Mouse (Mus musculus): ENCODE measurements around the gene Insig1.

Insig1 gene

GRCm38 (mm10) chr5:28070828-28071455, at the start of gene Insig1:
Insig1 (plus strand) TSS chr5:28071363.
- DNase-seq (ENCODE audit: low spot score), result peak; percentile 95

DNA sequence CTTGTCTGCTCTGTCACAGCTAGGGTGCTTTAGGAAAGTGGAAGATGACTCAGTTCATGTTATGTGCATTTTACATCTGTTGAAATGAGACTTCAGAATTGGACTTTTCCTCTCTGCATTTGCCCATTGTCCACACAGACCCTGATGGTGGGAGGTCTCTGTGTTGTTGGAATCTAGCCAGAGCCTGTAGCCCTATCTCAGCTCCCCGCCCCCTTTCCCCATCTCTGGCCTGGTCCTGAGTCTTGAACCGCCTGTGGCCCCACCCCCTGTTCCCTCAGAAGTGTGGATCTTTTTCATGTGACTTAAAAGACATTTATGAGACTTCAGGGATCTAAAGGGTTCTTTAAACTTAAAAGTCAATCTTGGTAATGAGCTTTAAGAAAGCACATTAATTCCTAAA, 47.7 kb upstream of the Insig1 start:
- DNase-seq (ENCODE audit: low spot score), result no peak

GRCm38 (mm10) chr5:28031577-28032236, 39.5 kb upstream of the Insig1 start:
- DNase-seq (ENCODE audit: low spot score), result no peak

- DNase-seq (ENCODE audit: low spot score), result no peak
These were observed 38.3 kb upstream of the Insig1 start for GRCm38 (mm10) chr5:28032866-28033265.

DNA sequence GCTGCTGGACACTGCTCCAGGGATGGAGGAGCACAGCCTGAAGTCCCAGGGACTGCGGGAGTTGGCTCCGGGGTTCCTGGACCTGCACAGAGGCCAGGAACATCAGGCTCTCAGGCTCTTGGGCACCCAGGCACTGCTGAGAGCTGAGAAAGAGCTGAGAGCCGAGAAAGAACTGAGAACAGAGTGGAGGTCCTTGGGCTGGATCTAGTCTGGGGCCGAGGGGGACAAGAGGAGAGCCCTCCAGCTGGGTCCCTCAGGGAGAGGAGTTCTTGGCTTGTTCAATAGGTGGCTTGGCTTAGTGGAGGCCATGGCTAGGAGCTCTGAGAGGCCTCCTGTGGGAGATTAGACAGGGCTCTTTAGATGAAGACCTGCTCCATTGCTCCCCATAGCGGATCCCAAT, 37.9 kb upstream of the Insig1 start:
- no peak for DNase-seq (ENCODE audit: low spot score)

DNA sequence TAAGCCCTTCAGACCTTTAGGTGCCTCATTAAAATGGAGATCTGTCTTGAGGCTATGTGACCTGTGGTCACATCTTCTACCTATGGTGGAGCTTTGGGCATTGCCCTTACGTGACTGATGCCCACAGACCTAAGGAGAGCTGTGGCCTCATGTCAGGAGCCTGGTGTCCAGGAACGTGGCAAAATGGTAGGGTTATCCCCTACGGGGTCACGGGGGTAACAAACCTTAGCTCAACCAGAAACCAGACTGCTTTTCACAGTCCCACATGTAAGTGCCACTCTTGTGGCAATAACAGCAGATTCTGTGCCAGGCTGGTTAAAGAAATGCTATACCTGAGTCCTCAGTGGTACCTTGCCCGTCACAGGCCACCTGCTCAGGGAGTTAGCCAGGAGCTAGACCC, 37.3 kb upstream of the Insig1 start:
- no peak for DNase-seq (ENCODE audit: low spot score)

DNA sequence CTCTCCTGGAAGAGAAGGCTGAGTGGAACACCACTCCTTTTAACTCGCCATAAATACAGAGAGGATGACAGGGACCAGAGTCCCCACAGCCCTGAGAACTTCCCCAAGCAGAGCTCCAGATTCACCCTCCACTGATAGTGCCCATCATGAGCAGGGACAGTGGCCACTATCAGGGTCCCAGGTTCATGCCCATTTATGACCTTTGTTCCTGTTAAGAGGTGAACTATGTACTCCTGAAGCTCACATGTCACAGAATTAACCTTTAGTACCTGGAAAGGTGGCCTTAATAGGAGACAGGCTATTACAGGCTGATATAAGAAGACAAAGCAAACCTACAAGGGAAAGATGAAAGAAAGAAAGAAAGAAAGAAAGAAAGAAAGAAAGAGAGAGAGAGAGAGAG, 35.2 kb upstream of the Insig1 start:
- no peak for DNase-seq (ENCODE audit: low spot score)

GRCm38 (mm10) chr5:28036518-28036917, 34.6 kb upstream of the Insig1 start:
- no peak for DNase-seq (ENCODE audit: low spot score)

DNA sequence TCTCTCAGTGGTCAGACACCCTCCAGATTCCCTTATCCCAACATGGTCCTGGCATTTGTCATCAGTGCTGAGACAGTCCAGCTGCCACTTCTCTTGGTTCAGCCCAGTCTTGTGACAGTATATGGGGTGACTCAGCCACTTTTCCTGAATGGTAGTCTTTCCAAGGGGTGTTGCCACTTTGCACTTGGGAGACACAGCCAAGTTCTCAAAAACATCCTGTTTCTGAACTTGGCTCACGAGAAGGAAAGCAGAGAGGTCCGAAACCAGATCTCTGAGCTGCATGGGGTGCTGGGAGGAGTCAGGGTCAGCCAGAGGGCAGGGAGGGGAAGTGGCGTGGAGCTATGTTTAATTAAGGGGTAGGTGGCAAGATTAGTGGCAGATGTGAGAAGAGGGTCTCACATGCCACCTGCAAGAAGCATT, 34.0 kb upstream of the Insig1 start:
- no peak for DNase-seq (ENCODE audit: low spot score)

GRCm38 (mm10) chr5:28037639-28038038, 33.5 kb upstream of the Insig1 start:
- DNase-seq (ENCODE audit: low spot score), result no peak

DNA sequence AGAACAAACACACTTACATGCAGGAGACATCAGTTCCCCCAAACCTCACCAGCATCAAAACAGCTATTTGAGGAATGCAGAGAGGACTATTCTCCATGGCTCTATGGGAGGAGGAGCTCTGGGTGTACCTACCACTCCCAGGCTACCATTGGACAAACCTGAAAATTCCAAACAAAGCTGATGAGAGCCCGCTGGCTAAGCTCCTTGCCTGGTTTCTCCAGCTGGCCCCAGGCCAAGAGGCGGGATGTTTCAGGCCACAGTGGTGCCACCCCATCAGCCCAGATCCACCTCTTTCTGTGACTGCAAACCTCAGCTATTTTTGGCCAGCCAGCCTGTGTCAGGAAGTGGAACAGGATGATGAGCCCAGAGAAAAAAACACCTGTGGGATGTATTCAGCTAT, 33.0 kb upstream of the Insig1 start:
- DNase-seq (ENCODE audit: low spot score), result peak; percentile 12

- no peak for DNase-seq (ENCODE audit: low spot score)
These were observed 31.2 kb upstream of the Insig1 start for GRCm38 (mm10) chr5:28039746-28040655.

GRCm38 (mm10) chr5:28040726-28041125, 30.4 kb upstream of the Insig1 start:
- DNase-seq (ENCODE audit: low spot score), result no peak

DNA sequence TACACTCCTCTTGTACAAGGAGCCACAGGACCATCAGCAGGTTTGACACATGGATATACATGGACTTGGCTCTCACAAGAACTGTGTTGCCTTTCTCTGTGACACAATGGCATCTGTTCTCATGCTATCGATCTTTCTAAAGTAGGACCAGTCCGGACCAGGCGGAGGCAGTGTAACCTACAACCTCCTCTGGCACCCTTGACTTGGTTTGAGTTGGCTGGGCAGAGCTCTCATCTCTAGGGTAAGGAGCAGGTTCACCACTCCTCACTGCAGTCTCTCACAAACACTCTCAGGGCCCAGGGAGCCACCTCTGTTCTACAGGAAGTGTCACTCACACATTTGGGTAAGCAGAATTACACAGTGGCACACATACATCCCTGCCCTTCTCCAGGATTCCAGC, 29.1 kb upstream of the Insig1 start:
- no peak for DNase-seq (ENCODE audit: low spot score)

DNA sequence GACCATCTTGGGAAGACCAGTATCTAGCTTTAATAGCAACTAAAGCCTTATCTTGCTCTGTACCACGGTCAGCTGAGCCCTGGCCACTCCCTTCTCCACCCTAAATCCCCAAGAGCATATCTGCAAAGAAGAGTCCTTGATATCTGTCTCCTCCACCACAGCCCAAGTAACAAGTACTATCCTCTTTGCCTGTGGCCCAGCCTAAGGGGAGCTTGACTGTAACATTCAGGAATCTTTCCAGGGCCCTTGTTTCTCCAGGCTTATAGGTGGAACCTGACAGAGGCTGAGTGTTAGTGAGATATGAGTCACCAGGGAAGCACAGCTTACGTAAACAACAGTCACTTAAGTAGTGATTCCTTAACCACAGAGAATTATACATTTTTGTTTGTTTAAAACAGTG, 28.4 kb upstream of the Insig1 start:
- no peak for DNase-seq (ENCODE audit: low spot score)

DNA sequence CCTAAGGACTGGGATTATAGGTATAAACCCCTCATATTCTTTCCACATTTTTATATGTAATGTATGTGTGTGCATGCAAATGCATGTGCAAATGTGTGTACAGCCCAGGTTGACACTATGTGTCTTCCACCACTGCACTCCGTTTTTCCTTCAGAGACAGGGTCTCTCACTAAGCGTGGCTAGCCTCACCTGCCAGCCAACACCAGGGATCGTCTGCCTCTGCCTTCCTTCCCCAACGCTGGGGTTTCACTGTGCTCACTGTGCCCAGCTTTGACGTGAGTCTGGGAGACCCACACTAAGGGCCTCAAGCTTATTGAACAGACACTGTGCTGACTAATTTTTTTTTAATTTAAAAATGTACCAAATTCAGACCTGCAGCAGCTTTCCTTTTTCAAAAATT, 27.8 kb upstream of the Insig1 start:
- no peak for DNase-seq (ENCODE audit: low spot score)

DNA sequence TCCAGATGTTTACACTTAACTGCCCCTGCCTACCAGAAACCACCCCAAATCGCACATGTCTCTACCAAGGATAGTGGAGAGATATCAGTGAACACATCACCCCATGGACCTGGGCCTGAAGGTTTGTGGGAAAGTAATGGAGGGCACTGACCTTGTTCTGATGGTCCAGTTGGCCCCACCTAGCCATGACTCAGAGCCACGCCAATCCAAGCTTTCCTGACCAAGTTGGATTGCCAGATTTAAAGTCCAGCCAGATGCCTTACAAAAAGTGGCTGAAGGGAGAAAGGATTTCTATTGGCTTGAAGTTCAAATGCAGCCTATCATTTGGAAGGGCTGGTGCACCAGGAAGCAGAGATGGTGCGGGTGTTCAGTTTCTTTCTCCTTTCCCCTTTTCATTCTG, 24.2 kb upstream of the Insig1 start:
- no peak for DNase-seq (ENCODE audit: low spot score)

GRCm38 (mm10) chr5:28047961-28048360, 23.2 kb upstream of the Insig1 start:
- DNase-seq (ENCODE audit: low spot score), result no peak

- DNase-seq (ENCODE audit: low spot score), result no peak
These were observed 15.7 kb upstream of the Insig1 start for GRCm38 (mm10) chr5:28055450-28055849.

- no peak for DNase-seq (ENCODE audit: low spot score)
These were observed 14.3 kb upstream of the Insig1 start for GRCm38 (mm10) chr5:28056877-28057276.

DNA sequence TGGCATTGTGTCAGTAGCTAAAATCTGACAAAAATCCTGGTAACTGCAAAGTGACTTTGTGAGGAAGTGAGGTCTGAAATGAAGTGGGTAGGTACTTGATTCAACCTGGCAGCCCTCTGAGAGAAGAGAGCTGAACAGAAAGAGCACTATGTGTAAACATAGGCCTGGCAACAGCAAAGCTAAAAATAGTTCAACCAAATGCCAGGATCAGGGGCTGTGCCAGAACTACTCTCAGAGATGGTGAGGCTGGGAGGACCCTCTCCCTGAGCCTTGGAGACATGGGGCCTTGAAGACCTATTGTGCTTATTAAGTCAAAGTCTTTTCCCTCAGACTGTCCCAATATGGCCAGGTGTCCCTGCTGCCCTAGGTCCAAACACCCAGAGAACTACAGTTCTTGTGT, 10.7 kb upstream of the Insig1 start:
- DNase-seq (ENCODE audit: low spot score), result no peak

GRCm38 (mm10) chr5:28061011-28061410, 10.2 kb upstream of the Insig1 start:
- DNase-seq (ENCODE audit: low spot score), result no peak

All from ovary, postnatal 10 days (tissue).